Mouse (Mus musculus) liver, postnatal 0 days (tissue): ENCODE results near the gene Esyt2.

Source experiments
- CTCF ChIP-seq: sonication (generic); IDR thresholded peaks from 2 replicates; pipeline ENCODE4 v1.5.1; 2016; ENCODE audit warnings: antibody characterized with exemption, low read depth
- EP300 ChIP-seq: IDR thresholded peaks from 2 replicates; pipeline ENCODE4 v1.6.1; 2016; ENCODE audit warnings: antibody characterized with exemption, low read depth, mild to moderate bottlenecking

GRCm38 (mm10) chr12:116264756-116265155 lies 16.2 kb upstream of the Esyt2 start:
- TF ChIP-seq CTCF (no peak), EP300 (no peak)
